Mouse (Mus musculus) MEL (cell line): ENCODE data around the gene Uso1. TPM values are rescaled to one million over a fixed set of nuclear protein-coding genes. Genes with fewer than 3 reads are reported as not detected.
A peak's percentile ranks its signal among the peaks of the same experiment; 100 is the strongest.

Experiments used
- DNase-seq: peaks from one replicate; pipeline ENCODE4 v3.0.0; 2011; ENCODE audit warnings: low read depth, low spot score
- H3K27ac ChIP-seq: 2 replicates; pipeline ENCODE4 v1.5.1; 2012; ENCODE audit warnings: low read depth, mild to moderate bottlenecking, control low read depth, low read length, moderate library complexity; ENCODE audit not compliant: control insufficient read depth
- H3K27me3 ChIP-seq, 2 experiments: fragments of 150-350 bp in 1 of 2; sonication (generic) in 1 of 2; 2 replicates each; pipeline ENCODE4 v1.6.1; 2012; ENCODE audit warnings: low read length in 2 of 2, mild to moderate bottlenecking in 2 of 2, improper control_type of control experiment in 1 of 2, moderate library complexity in 1 of 2; ENCODE audit not compliant: insufficient read depth in 2 of 2, control insufficient read depth in 1 of 2
- H3K36me3 ChIP-seq, 2 experiments: 2 replicates each; pipeline ENCODE4 v1.6.1; 2012 to 2014; ENCODE audit warnings: low read length in 2 of 2, improper control_type of control experiment in 1 of 2, inconsistent platforms in 1 of 2, mild to moderate bottlenecking in 1 of 2; ENCODE audit not compliant: insufficient read depth in 2 of 2, control insufficient read depth in 1 of 2
- H3K4me1 ChIP-seq, 2 experiments: fragments of 150-350 bp in 1 of 2; sonication (generic) in 1 of 2; 2 replicates each; pipeline ENCODE4 v1.6.1; 2012; ENCODE audit warnings: low read length in 2 of 2, improper control_type of control experiment in 1 of 2, mild to moderate bottlenecking in 1 of 2; ENCODE audit not compliant: insufficient read depth in 2 of 2, control insufficient read depth in 1 of 2
- H3K4me3 ChIP-seq, 2 experiments: fragments of 150-350 bp in 1 of 2; sonication (generic) in 1 of 2; 2 replicates each; pipeline ENCODE4 v1.5.1; 2012; ENCODE audit warnings: low read depth in 2 of 2, low read length in 2 of 2, mild to moderate bottlenecking in 2 of 2, moderate library complexity in 2 of 2, control low read depth in 1 of 2, improper control_type of control experiment in 1 of 2; ENCODE audit not compliant: control insufficient read depth in 1 of 2, insufficient read depth in 1 of 2
- H3K79me2 ChIP-seq: 2 replicates; pipeline ENCODE4 v1.6.1; 2012; ENCODE audit warnings: mild to moderate bottlenecking, low read length, moderate library complexity; ENCODE audit not compliant: control insufficient read depth, poor library complexity, insufficient read depth
- H3K9ac ChIP-seq: 2 replicates; pipeline ENCODE4 v1.6.1; 2012; ENCODE audit warnings: low read depth, mild to moderate bottlenecking, control low read depth, low read length, moderate library complexity; ENCODE audit not compliant: control insufficient read depth, poor library complexity, severe bottlenecking
- H3K9me3 ChIP-seq: fragments of 150-350 bp; sonication (generic); replicated peaks from 2 replicates; pipeline ENCODE4 v1.6.1; 2012; ENCODE audit warnings: mild to moderate bottlenecking, low read length, improper control_type of control experiment, moderate library complexity; ENCODE audit not compliant: insufficient read depth
- BHLHE40 ChIP-seq: IDR thresholded peaks from 2 replicates; pipeline ENCODE4 v1.6.1; 2012; ENCODE audit warnings: low read depth, mild to moderate bottlenecking, inconsistent platforms, low read length, improper control_type of control experiment, borderline replicate concordance
- CHD1 ChIP-seq: IDR thresholded peaks from 2 replicates; pipeline ENCODE4 v1.6.1; 2012; ENCODE audit warnings: low read depth, mild to moderate bottlenecking, inconsistent platforms, low read length, improper control_type of control experiment
- CHD2 ChIP-seq: IDR thresholded peaks from 2 replicates; pipeline ENCODE4 v1.6.1; 2011; ENCODE audit warnings: low read length, improper control_type of control experiment
- CTCF ChIP-seq, 3 experiments: IDR thresholded peaks in 2 of 3; conservative IDR thresholded peaks in 1 of 3; 2 replicates each; pipeline ENCODE4 v1.5.1; 2011 to 2012; ENCODE audit warnings: low read length in 3 of 3, low read depth in 2 of 3, mild to moderate bottlenecking in 2 of 3, improper control_type of control experiment in 1 of 3, inconsistent platforms in 1 of 3, mixed read lengths in 1 of 3, moderate library complexity in 1 of 3; ENCODE audit not compliant: control insufficient read depth in 1 of 3, insufficient read depth in 1 of 3, poor library complexity in 1 of 3, severe bottlenecking in 1 of 3
- E2F4 ChIP-seq: IDR thresholded peaks from 2 replicates; pipeline ENCODE4 v1.6.1; 2011; ENCODE audit warnings: low read depth, low read length, improper control_type of control experiment, borderline replicate concordance
- ELF1 ChIP-seq: IDR thresholded peaks from 2 replicates; pipeline ENCODE4 v1.6.1; 2014; ENCODE audit warnings: low read depth, mild to moderate bottlenecking, inconsistent platforms, low read length, improper control_type of control experiment, moderate library complexity
- EP300 ChIP-seq, 2 experiments: IDR thresholded peaks; 2 replicates each; pipeline ENCODE4 v1.6.1; 2011; ENCODE audit warnings: improper control_type of control experiment in 2 of 2, low read length in 2 of 2, low read depth in 1 of 2, mild to moderate bottlenecking in 1 of 2
- ETS1 ChIP-seq: IDR thresholded peaks from 2 replicates; pipeline ENCODE4 v1.6.1; 2012; ENCODE audit warnings: low read depth, mild to moderate bottlenecking, inconsistent platforms, low read length, improper control_type of control experiment, moderate library complexity
- GABPA ChIP-seq: IDR thresholded peaks from 2 replicates; pipeline ENCODE4 v1.6.1; 2012; ENCODE audit warnings: low read depth, mild to moderate bottlenecking, inconsistent platforms, low read length, improper control_type of control experiment, moderate library complexity
- GATA1 ChIP-seq: IDR thresholded peaks from 2 replicates; pipeline ENCODE4 v1.6.1; 2011; ENCODE audit warnings: low read depth, low read length, improper control_type of control experiment
- JUND ChIP-seq: IDR thresholded peaks from 2 replicates; pipeline ENCODE4 v1.6.1; 2011; ENCODE audit warnings: low read depth, mild to moderate bottlenecking, improper control_type of control experiment, low read length
- KAT2A ChIP-seq: conservative IDR thresholded peaks from 2 replicates; pipeline ENCODE4 v1.6.1; 2012; ENCODE audit warnings: low read depth, low read length, improper control_type of control experiment, inconsistent platforms
- MAFK ChIP-seq: IDR thresholded peaks from 2 replicates; pipeline ENCODE4 v1.6.1; 2011; ENCODE audit warnings: low read depth, mild to moderate bottlenecking, low read length, improper control_type of control experiment, borderline replicate concordance
- MEF2A ChIP-seq: IDR thresholded peaks from 2 replicates; pipeline ENCODE4 v1.6.1; 2014; ENCODE audit warnings: low read depth, mild to moderate bottlenecking, inconsistent platforms, low read length, improper control_type of control experiment; ENCODE audit not compliant: poor library complexity, insufficient replicate concordance, severe bottlenecking; ENCODE audit errors: extremely low read depth
- MXI1 ChIP-seq: IDR thresholded peaks from 2 replicates; pipeline ENCODE4 v1.6.1; 2011; ENCODE audit warnings: mild to moderate bottlenecking, low read depth, low read length, improper control_type of control experiment
- MYC ChIP-seq: IDR thresholded peaks from 2 replicates; pipeline ENCODE4 v1.6.1; 2011; ENCODE audit warnings: low read depth, mild to moderate bottlenecking, low read length, improper control_type of control experiment, moderate library complexity
- NELFE ChIP-seq: IDR thresholded peaks from 2 replicates; pipeline ENCODE4 v1.6.1; 2011; ENCODE audit warnings: low read depth, low read length, improper control_type of control experiment
- POLR2A ChIP-seq, 2 experiments: IDR thresholded peaks; 2 replicates each; pipeline ENCODE4 v1.6.1; 2011 to 2012; ENCODE audit warnings: low read length in 2 of 2, mild to moderate bottlenecking in 2 of 2, control low read depth in 1 of 2, improper control_type of control experiment in 1 of 2, low read depth in 1 of 2, moderate library complexity in 1 of 2; ENCODE audit not compliant: control insufficient read depth in 1 of 2, insufficient read depth in 1 of 2, poor library complexity in 1 of 2
- POLR2AphosphoS2 ChIP-seq: IDR thresholded peaks from 2 replicates; pipeline ENCODE4 v1.6.1; 2011; ENCODE audit warnings: low read length, improper control_type of control experiment
- POLR2AphosphoS5 ChIP-seq: IDR thresholded peaks from 2 replicates; pipeline ENCODE4 v1.6.1; 2012; ENCODE audit warnings: low read depth, borderline replicate concordance, mild to moderate bottlenecking, inconsistent platforms, low read length, moderate library complexity, mixed read lengths
- RAD21 ChIP-seq: IDR thresholded peaks from 2 replicates; pipeline ENCODE4 v1.6.1; 2011; ENCODE audit warnings: mild to moderate bottlenecking, low read depth, low read length, improper control_type of control experiment
- RCOR1 ChIP-seq: IDR thresholded peaks from 2 replicates; pipeline ENCODE4 v1.6.1; 2012; ENCODE audit warnings: low read depth, mild to moderate bottlenecking, inconsistent platforms, low read length, improper control_type of control experiment
- SIN3A ChIP-seq: IDR thresholded peaks from 2 replicates; pipeline ENCODE4 v1.6.1; 2012; ENCODE audit warnings: low read length, improper control_type of control experiment, inconsistent platforms
- TAL1 ChIP-seq: IDR thresholded peaks from 2 replicates; pipeline ENCODE4 v1.6.1; 2012; ENCODE audit warnings: mild to moderate bottlenecking, inconsistent platforms, low read length, moderate library complexity, mixed read lengths
- TBP ChIP-seq: IDR thresholded peaks from 2 replicates; pipeline ENCODE4 v1.8.0; 2011; ENCODE audit warnings: low read depth, low read length, improper control_type of control experiment
- TCF12 ChIP-seq: IDR thresholded peaks from 2 replicates; pipeline ENCODE4 v1.6.1; 2014; ENCODE audit warnings: low read depth, mild to moderate bottlenecking, inconsistent platforms, low read length, improper control_type of control experiment, moderate library complexity
- UBTF ChIP-seq: IDR thresholded peaks from 2 replicates; pipeline ENCODE4 v1.6.1; 2012; ENCODE audit warnings: low read depth, mild to moderate bottlenecking, inconsistent platforms, low read length, improper control_type of control experiment, moderate library complexity, borderline replicate concordance; ENCODE audit not compliant: insufficient read depth
- USF1 ChIP-seq: IDR thresholded peaks from 2 replicates; pipeline ENCODE4 v1.6.1; 2014; ENCODE audit warnings: low read depth, mild to moderate bottlenecking, inconsistent platforms, low read length, improper control_type of control experiment, moderate library complexity
- USF2 ChIP-seq, 2 experiments: IDR thresholded peaks; 2 replicates each; pipeline ENCODE4 v1.6.1; 2011 to 2012; ENCODE audit warnings: improper control_type of control experiment in 2 of 2, low read length in 2 of 2, borderline replicate concordance in 1 of 2, inconsistent platforms in 1 of 2, low read depth in 1 of 2, mild to moderate bottlenecking in 1 of 2; ENCODE audit not compliant: insufficient read depth in 1 of 2
- ZKSCAN1 ChIP-seq: IDR thresholded peaks from 2 replicates; pipeline ENCODE4 v1.6.1; 2012; ENCODE audit warnings: low read depth, mild to moderate bottlenecking, inconsistent platforms, low read length, improper control_type of control experiment, moderate library complexity
- ZMIZ1 ChIP-seq: IDR thresholded peaks from 2 replicates; pipeline ENCODE4 v1.6.1; 2012; ENCODE audit warnings: low read depth, mild to moderate bottlenecking, inconsistent platforms, low read length, improper control_type of control experiment, moderate library complexity
- ZNF384 ChIP-seq: IDR thresholded peaks from 2 replicates; pipeline ENCODE4 v1.6.1; 2012; ENCODE audit warnings: low read depth, mild to moderate bottlenecking, inconsistent platforms, low read length, improper control_type of control experiment
- polyA plus RNA-seq, 2 experiments: library from polyadenylated mRNA; stranded (reverse) in 1 of 2; unstranded in 1 of 2; fragments of >175 nt in 1 of 2; fragments of >200 nt in 1 of 2; gene quantifications; 2 replicates each; pipeline versions ENCODE4 v1.2.1 to v1.2.4; 2012; ENCODE audit warnings: low replicate concordance in 2 of 2, low read depth in 1 of 2; ENCODE audit not compliant: insufficient read length in 2 of 2, insufficient read depth in 1 of 2, missing spikeins in 1 of 2
- total RNA-seq: library from RNA; depleted of rRNA; stranded (reverse); fragments of 300-350 nt; gene quantifications from 2 replicates; pipeline ENCODE4 v1.2.3, GENCODE M21; 2012

Uso1 gene
- total and polyA plus RNA-seq, 3 experiments: 22.1 to 69.1 (median 62.0) TPM

GRCm38 (mm10) chr5:92127141-92127625 is 10.6 kb upstream of the Uso1 start:
- Histone ChIP-seq H3K4me1 (peaks cover 14 to 30% of the 10 kb centered on the region in 2 experiments), H3K9ac (peak overlapping the region; percentile 79), H3K36me3 (peaks cover 0 to 22% of the 10 kb centered on the region in 2 experiments; a peak in 2 of 4 replicates), H3K9me3 (no peaks in the 10 kb centered on the region), H3K79me2 (peaks cover 11% of the 10 kb centered on the region), H3K27me3 (no peaks in the 10 kb centered on the region), H3K4me3 (peak overlapping the region; percentile 71 to 81), H3K27ac (peak overlapping the region; percentile 87)
- DNase-seq: peak; percentile 89
- TF ChIP-seq NELFE (peak; percentile 62), POLR2A (IDR thresholded peaks at IDR 0.05; ENCODE audit: control insufficient read depth in 1 of 2, insufficient read depth in 1 of 2, low read depth in 1 of 2, low read length in 2 of 2, poor library complexity in 1 of 2) (peak in 1 of 2 experiments; percentile 64; a peak in 2 of 4 replicates), ETS1 (peak; percentile 92), BHLHE40 (no peak), ELF1 (no peak), ZMIZ1 (no peak; the same call in 1 of the 2 replicates), USF2 (IDR thresholded peaks at IDR 0.05; ENCODE audit: borderline replicate concordance in 1 of 2, insufficient read depth in 1 of 2, low read depth in 1 of 2, low read length in 2 of 2) (no peak), ZNF384 (no peak), GATA1 (peak; percentile 41; the same call in 1 of the 2 replicates), SIN3A (peak; percentile 79), GABPA (peak; percentile 92), CHD2 (no peak), RAD21 (no peak), MEF2A (peak; percentile 94), POLR2AphosphoS2 (no peak), CHD1 (no peak), USF1 (no peak), MXI1 (peak; percentile 74), E2F4 (no peak), JUND (0 out of 2 replicates have a peak, but pooled peaks have one; percentile 17), TBP (peak; percentile 82), EP300 (IDR thresholded peaks at IDR 0.05; ENCODE audit: low read depth in 1 of 2, low read length in 2 of 2) (peak in 1 of 2 experiments; percentile 77; a peak in 2 of 4 replicates), MYC (no peak), CTCF (IDR thresholded peaks at IDR 0.05 in 2 of 3, conservative IDR thresholded peaks at IDR 0.05 in 1 of 3; ENCODE audit: control insufficient read depth in 1 of 3, insufficient read depth in 1 of 3, low read depth in 2 of 3, low read length in 3 of 3, poor library complexity in 1 of 3, severe bottlenecking in 1 of 3) (no peak), ZKSCAN1 (no peak), KAT2A (no peak), TAL1 (no peak), UBTF (no peak), RCOR1 (no peak), MAFK (peak; percentile 88), TCF12 (peak; percentile 36; the same call in 1 of the 2 replicates), POLR2AphosphoS5 (no peak)
